Mouse (Mus musculus): ENCODE results near the gene Nmb. TPM values are rescaled to one million over a fixed set of nuclear protein-coding genes. Genes with fewer than 3 reads are reported as not detected.

Nmb gene
- polyA plus RNA-seq, 1 experiment from 2014 or later: 0.78 TPM

- TF ChIP-seq CTCF (IDR thresholded peaks at IDR 0.05): no peak
- ATAC-seq: no peak
- no peaks in the 10 kb centered on the region for H3K27me3 ChIP-seq
- in situ Hi-C loops (cut with MboI; ENCODE audit: low pct_unique_long_range_greater_than_20kb): no loop called here
- no peak for DNase-seq (ENCODE audit: low read depth, low spot score)
- CTCF ChIA-PET: no interaction called here
- POLR2A ChIA-PET: no interaction called here
These were observed 42.4 kb downstream of the Nmb start for GRCm38 (mm10) chr7:80862475-80862874.

- CTCF ChIA-PET: interaction anchor here (0.6 to 1.2 kb wide), 5 partner anchors 19 to 294 kb away, joined by 3 to 5 read pairs (median 3); no protein-coding TSS in a partner anchor
- H3K27me3 ChIP-seq: no peaks in the 10 kb centered on the region
- in situ Hi-C loops (cut with MboI; ENCODE audit: low pct_unique_long_range_greater_than_20kb): no loop called here
- no peak for TF ChIP-seq CTCF (IDR thresholded peaks at IDR 0.05)
- POLR2A ChIA-PET: interaction anchor here (0.9 kb wide), 1 partner anchor 41 kb away, joined by 3 read pairs; the partner anchor contains the start of gene Wdr73
- ATAC-seq: peak; percentile 96
- DNase-seq (ENCODE audit: low read depth, low spot score): peak; percentile 79
These were observed 44.1 kb downstream of the Nmb start, which contains the start of gene Zscan2 for GRCm38 (mm10) chr7:80860729-80861274. Gene Zscan2, plus strand, starts transcription at chr7:80860920.

GRCm38 (mm10) chr7:80860227-80860626, 44.6 kb downstream of the Nmb start:
- in situ Hi-C loops (cut with MboI; ENCODE audit: low pct_unique_long_range_greater_than_20kb): no loop called here

GRCm38 (mm10) chr7:80857181-80857580, 47.7 kb downstream of the Nmb start:
- in situ Hi-C loops (cut with MboI; ENCODE audit: low pct_unique_long_range_greater_than_20kb): loop anchor here (5.0 kb wide), 1 partner anchor 300 kb away; no protein-coding TSS in a partner anchor
- peak; percentile 75 for TF ChIP-seq CTCF (IDR thresholded peaks at IDR 0.05)
- ChIA-PET POLR2A (interaction anchor here (0.6 kb wide), 1 partner anchor 23 kb away, joined by 3 read pairs; no protein-coding TSS in a partner anchor), CTCF (interaction anchor here (0.6 to 1.6 kb wide), 12 partner anchors 19 to 298 kb away, joined by 3 to 8 read pairs (median 4); partner anchors contain the start of gene Wdr73)
- ATAC-seq (peak; percentile 24), DNase-seq (ENCODE audit: low read depth, low spot score) (no peak)
- no peaks in the 10 kb centered on the region for H3K27me3 ChIP-seq

More at GRCm38 (mm10) chr7:80860227-80860626, 44.6 kb downstream of the Nmb start:
- ChIA-PET POLR2A (interaction anchor here (0.7 to 0.9 kb wide), 2 partner anchors 41 to 205 kb away, joined by 3 read pairs; partner anchors contain the start of gene Wdr73), CTCF (interaction anchor here (1.0 to 1.2 kb wide), 3 partner anchors 119 to 295 kb away, joined by 3 read pairs; no protein-coding TSS in a partner anchor)
- DNase-seq (ENCODE audit: low read depth, low spot score): no peak
- no peak for ATAC-seq
- no peaks in the 10 kb centered on the region for H3K27me3 ChIP-seq
- no peak for TF ChIP-seq CTCF (IDR thresholded peaks at IDR 0.05)

GRCm38 (mm10) chr7:80855316-80855715, 49.6 kb downstream of the Nmb start:
- ATAC-seq (no peak), DNase-seq (ENCODE audit: low read depth, low spot score) (no peak)
- CTCF ChIA-PET: no interaction called here
- TF ChIP-seq CTCF (IDR thresholded peaks at IDR 0.05): no peak
- POLR2A ChIA-PET: interaction anchor here (1.3 kb wide), 1 partner anchor 60 kb away, joined by 3 read pairs; no protein-coding TSS in a partner anchor
- in situ Hi-C loops (cut with MboI; ENCODE audit: low pct_unique_long_range_greater_than_20kb): loop anchor here (5.0 kb wide), 1 partner anchor 302 kb away; no protein-coding TSS in a partner anchor
- H3K27me3 ChIP-seq: no peaks in the 10 kb centered on the region

- in situ Hi-C loops (cut with MboI; ENCODE audit: low pct_unique_long_range_greater_than_20kb): loop anchor here (5.0 kb wide), 1 partner anchor 116 kb away; no protein-coding TSS in a partner anchor
- no peaks in the 10 kb centered on the region for H3K27me3 ChIP-seq
- peak; percentile 69 for TF ChIP-seq CTCF (IDR thresholded peaks at IDR 0.05)
- CTCF ChIA-PET: interaction anchor here (0.6 to 1.7 kb wide), 4 partner anchors 109 to 129 kb away, joined by 3 to 7 read pairs (median 3); no protein-coding TSS in a partner anchor
- DNase-seq (ENCODE audit: low read depth, low spot score): no peak
- no peak for ATAC-seq
- POLR2A ChIA-PET: no interaction called here
These were observed 51.7 kb downstream of the Nmb start for GRCm38 (mm10) chr7:80853218-80853617.

Other genes starting within 250 kb of the Nmb start
- gene Crtc3, start 216.2 kb downstream of the Nmb start, polyA plus RNA-seq (2021): 25.6 TPM
- gene Iqgap1, start 79.1 kb downstream of the Nmb start, polyA plus RNA-seq (2021): 103 TPM
- 20.3 TPM for gene Zscan2, start 44.2 kb downstream of the Nmb start, polyA plus RNA-seq (2021)
- 31.4 TPM for gene Wdr73, start 3.8 kb downstream of the Nmb start, polyA plus RNA-seq (2021)
- 169 TPM for gene Sec11a, start 42.7 kb upstream of the Nmb start, polyA plus RNA-seq (2021)
- 19.6 TPM for gene Zfp592, start 88.6 kb upstream of the Nmb start, polyA plus RNA-seq (2021)
- not detected for gene Alpk3, start 152.5 kb upstream of the Nmb start, polyA plus RNA-seq (2021)
- gene Slc28a1, start 209.7 kb upstream of the Nmb start, polyA plus RNA-seq (2021): not detected

Data from Patski (cell line).